Mouse (Mus musculus): Measurements from ENCODE around the gene Prkar1b. TPM values are rescaled to one million over a fixed set of nuclear protein-coding genes. Genes with fewer than 3 reads are reported as not detected.
A peak's percentile ranks its signal among the peaks of the same experiment; 100 is the strongest.

Gene Prkar1b
- polyA plus RNA-seq, 1 experiment from 2014 or later: 9.6 TPM

DNA sequence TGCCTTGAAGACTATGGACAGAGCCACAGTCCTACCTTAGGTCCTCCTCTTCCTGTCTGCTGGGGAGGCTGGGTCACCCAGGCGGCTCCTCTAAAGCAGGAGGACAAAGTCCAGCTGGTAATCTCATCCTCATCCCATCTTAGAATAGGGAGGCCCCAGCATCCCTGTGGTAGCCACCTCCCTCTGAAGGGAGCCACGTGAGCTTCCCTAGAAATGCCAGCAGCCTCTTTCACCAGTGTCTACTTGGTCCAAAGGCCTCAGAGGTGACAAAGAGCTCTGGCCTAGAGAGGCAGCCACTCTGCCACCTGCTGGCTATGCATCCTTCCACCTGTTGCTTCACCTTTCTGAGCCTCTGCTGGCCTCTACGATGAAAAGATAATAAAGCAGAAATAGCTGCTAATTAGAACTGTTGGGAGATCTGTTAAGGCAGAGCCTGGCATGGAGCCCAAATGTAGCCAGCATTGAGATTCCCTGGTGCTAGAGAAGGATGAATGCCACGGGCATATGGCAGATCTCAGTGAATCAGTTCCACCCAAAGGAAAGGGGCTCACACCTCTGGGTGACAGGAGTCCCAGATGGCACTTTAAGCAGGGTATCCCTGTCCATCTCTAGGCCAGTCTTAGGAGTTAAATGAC is 142.5 kb downstream of the Prkar1b start:
- Histone ChIP-seq H3K27me3 (ENCODE audit: control insufficient read depth, insufficient read depth, low read length) (no peaks in the 10 kb centered on the region), H3K4me2 (replicated peaks; ENCODE audit: low read depth) (no peak overlapping the region), H3K27ac (replicated peaks) (no peak overlapping the region), H3K36me3 (ENCODE audit: control insufficient read depth, insufficient read depth, low read length) (no peaks in the 10 kb centered on the region), H3K9me3 (ENCODE audit: control insufficient read depth, low read length) (no peaks in the 10 kb centered on the region), H3K4me1 (replicated peaks; ENCODE audit: control insufficient read depth, insufficient read depth) (no peaks in the 10 kb centered on the region), H3K4me3 (ENCODE audit: low read depth, low read length) (no peak overlapping the region), H3K9ac (ENCODE audit: low read length) (no peak overlapping the region)
- TF ChIP-seq EP300 (optimal IDR thresholded peaks at IDR 0.05) (no peak), CTCF (IDR thresholded peaks at IDR 0.05; ENCODE audit: low read depth) (peak; percentile 71)
- ATAC-seq (ENCODE audit: low FRiP score, low TSS enrichment): peak; percentile 83
- 51% methylated on average over 4 of the region's 4 CpGs for WGBS
- DNase-seq (ENCODE audit: low spot score): peak; percentile 45

DNA sequence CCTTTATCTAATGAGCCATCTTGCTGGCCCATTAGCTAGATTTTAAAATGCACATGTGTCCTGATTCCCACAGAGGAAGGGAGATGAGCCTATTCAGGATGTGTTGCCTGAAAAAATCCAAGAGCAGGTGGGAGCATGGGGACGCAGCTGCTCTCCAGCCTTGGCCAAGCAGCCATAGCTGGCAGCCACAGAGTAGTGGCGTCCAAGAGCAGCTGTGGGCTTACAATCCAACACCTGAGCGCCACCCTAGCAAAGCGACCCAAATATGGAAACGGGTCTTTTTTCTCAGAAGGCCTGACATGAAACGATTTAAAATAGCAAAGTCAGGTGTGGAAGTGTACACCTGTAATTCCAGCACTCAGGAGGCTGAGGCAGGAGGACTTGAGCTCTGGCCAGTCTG is 145.2 kb downstream of the Prkar1b start:
- ATAC-seq (ENCODE audit: low FRiP score, low TSS enrichment) (no peak), DNase-seq (ENCODE audit: low spot score) (no peak)
- no peak overlapping the region for H3K4me2 ChIP-seq (replicated peaks; ENCODE audit: low read depth)
- H3K27me3 ChIP-seq (ENCODE audit: control insufficient read depth, insufficient read depth, low read length): no peaks in the 10 kb centered on the region
- H3K4me3 ChIP-seq (ENCODE audit: low read depth, low read length): no peak overlapping the region
- no peaks in the 10 kb centered on the region for H3K36me3 ChIP-seq (ENCODE audit: control insufficient read depth, insufficient read depth, low read length)
- 80% methylated on average over 6 of the region's 6 CpGs for WGBS
- H3K9me3 ChIP-seq (ENCODE audit: control insufficient read depth, low read length): no peaks in the 10 kb centered on the region
- H3K27ac ChIP-seq (replicated peaks): no peak overlapping the region
- no peak overlapping the region for H3K9ac ChIP-seq (ENCODE audit: low read length)
- H3K4me1 ChIP-seq (replicated peaks; ENCODE audit: control insufficient read depth, insufficient read depth): no peaks in the 10 kb centered on the region
- no peak for TF ChIP-seq CTCF (IDR thresholded peaks at IDR 0.05; ENCODE audit: low read depth)
- no peak for TF ChIP-seq EP300 (optimal IDR thresholded peaks at IDR 0.05)

DNA sequence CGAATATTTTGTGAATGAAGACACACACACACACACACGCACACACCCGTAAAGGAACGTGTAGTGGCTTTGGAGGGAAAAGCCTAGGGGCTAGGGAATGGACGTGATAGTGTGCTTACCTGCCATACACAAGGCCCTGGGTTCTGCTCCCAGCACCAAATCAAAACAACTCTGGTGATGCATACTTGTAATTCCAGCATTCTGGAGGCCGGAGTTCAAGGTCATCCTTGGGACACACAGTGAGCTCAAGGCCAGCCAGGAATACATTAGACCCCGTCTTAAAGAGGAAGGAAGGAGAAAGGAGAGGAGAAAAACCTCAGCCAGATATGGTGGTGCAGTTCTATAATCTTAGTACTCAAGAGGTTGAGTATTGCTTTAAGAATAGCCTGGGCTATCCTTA is 150.1 kb downstream of the Prkar1b start:
- H3K9me3 ChIP-seq (ENCODE audit: control insufficient read depth, low read length): no peaks in the 10 kb centered on the region
- ATAC-seq (ENCODE audit: low FRiP score, low TSS enrichment) (no peak), DNase-seq (ENCODE audit: low spot score) (no peak)
- H3K4me2 ChIP-seq (replicated peaks; ENCODE audit: low read depth): no peak overlapping the region
- H3K27ac ChIP-seq (replicated peaks): no peak overlapping the region
- peaks cover 3% of the 10 kb centered on the region; the same call in 1 of the 2 replicates for H3K27me3 ChIP-seq (ENCODE audit: control insufficient read depth, insufficient read depth, low read length)
- H3K4me1 ChIP-seq (replicated peaks; ENCODE audit: control insufficient read depth, insufficient read depth): peaks cover 14% of the 10 kb centered on the region; the same call in 1 of the 2 replicates
- TF ChIP-seq CTCF (IDR thresholded peaks at IDR 0.05; ENCODE audit: low read depth): no peak
- TF ChIP-seq EP300 (optimal IDR thresholded peaks at IDR 0.05): no peak
- H3K9ac ChIP-seq (ENCODE audit: low read length): no peak overlapping the region
- 69% methylated on average over 7 of the region's 7 CpGs for WGBS
- H3K36me3 ChIP-seq (ENCODE audit: control insufficient read depth, insufficient read depth, low read length): no peaks in the 10 kb centered on the region
- H3K4me3 ChIP-seq (ENCODE audit: low read depth, low read length): no peak overlapping the region

DNA sequence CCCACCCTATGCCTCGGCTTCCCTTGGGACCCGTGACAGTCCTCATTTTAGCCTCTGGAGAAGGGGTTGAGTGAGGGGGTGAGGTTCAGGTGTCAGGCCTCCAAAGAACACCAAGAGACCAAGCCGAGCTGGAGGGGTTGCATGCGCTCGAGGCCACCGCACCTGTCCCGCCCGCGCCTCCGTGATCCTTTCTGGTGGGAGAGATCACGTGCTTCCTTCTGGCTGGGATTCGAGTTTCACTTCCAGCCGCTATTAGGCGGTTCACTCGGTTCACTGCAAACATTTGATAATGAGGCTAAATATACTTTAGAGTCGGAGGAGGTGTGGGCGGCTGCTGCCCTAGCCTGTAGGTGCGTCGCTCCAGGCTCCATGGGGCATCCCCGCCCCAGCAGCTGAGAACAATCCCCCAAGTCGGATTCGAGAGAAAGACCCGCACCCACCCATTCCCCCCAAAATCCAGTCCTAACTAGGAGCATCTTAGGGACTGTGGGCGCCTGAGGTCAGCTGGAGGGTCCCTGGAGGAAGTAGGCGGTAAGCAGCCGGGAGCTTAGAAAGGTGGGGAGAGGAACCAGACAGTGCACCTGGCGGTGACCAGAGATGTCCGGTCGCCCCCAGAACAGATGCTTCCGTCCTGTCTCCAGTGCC is 151.7 kb downstream of the Prkar1b start:
- Histone ChIP-seq H3K9me3 (ENCODE audit: control insufficient read depth, low read length) (no peaks in the 10 kb centered on the region), H3K4me3 (ENCODE audit: low read depth, low read length) (peak overlapping the region; percentile 32), H3K36me3 (ENCODE audit: control insufficient read depth, insufficient read depth, low read length) (no peaks in the 10 kb centered on the region), H3K9ac (ENCODE audit: low read length) (peak overlapping the region; percentile 48), H3K4me1 (replicated peaks; ENCODE audit: control insufficient read depth, insufficient read depth) (peaks cover 14% of the 10 kb centered on the region; the same call in 1 of the 2 replicates), H3K27ac (replicated peaks) (peak overlapping the region; percentile 77), H3K27me3 (ENCODE audit: control insufficient read depth, insufficient read depth, low read length) (peaks cover 3% of the 10 kb centered on the region; the same call in 1 of the 2 replicates), H3K4me2 (replicated peaks; ENCODE audit: low read depth) (peak overlapping the region; percentile 90)
- TF ChIP-seq CTCF (IDR thresholded peaks at IDR 0.05; ENCODE audit: low read depth) (no peak), EP300 (optimal IDR thresholded peaks at IDR 0.05) (no peak)
- ATAC-seq (ENCODE audit: low FRiP score, low TSS enrichment) (peak; percentile 46), DNase-seq (ENCODE audit: low spot score) (peak; percentile 86)
- WGBS: 2% methylated on average over 30 of the region's 30 CpGs

DNA sequence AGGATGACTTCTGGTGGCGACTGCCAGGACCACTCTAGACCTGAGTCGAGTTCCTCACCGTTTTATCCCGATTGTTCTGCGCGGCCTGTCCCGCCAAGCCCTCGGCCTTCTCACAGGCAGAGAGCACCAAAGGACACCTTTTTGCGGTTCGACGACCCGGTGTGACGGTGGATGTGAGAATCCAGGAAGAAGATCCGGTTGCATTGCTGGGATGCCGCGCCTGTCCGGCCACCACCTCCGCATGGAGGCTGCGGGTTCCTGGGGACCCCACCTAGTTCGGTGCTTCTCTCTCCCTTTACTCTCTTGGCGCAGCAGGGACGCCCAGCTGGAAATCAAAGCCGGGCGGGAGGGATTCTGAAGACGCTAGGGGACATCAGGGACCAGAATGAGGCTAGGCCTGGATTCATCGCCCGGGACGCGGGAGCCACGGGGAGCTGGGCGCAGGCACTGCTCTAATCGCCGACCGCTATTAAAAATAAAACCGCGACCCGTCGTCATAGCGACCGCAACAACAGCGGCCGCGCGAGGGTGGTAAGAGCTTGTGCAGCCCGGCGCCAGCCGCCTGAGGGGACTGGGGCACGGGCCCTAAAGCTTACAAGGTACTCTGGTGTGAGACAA is 152.5 kb downstream of the Prkar1b start, which contains the start of gene Pdgfa:
TSS of gene Pdgfa (minus strand) at position 200 of the 618 bp plus-strand sequence.
- ATAC-seq (ENCODE audit: low FRiP score, low TSS enrichment): peak; percentile 15; the same call in 1 of the 2 replicates
- H3K27me3 ChIP-seq (ENCODE audit: control insufficient read depth, insufficient read depth, low read length): peaks cover 6% of the 10 kb centered on the region; the same call in 1 of the 2 replicates

More for the DNA sequence above, 152.5 kb downstream of the Prkar1b start, which contains the start of gene Pdgfa:
- peaks cover 18% of the 10 kb centered on the region; the same call in 1 of the 2 replicates for H3K4me1 ChIP-seq (replicated peaks; ENCODE audit: control insufficient read depth, insufficient read depth)
- H3K4me2 ChIP-seq (replicated peaks; ENCODE audit: low read depth): peak within 1 kb of the TSS; percentile 90
- no peaks in the 10 kb centered on the region for H3K9me3 ChIP-seq (ENCODE audit: control insufficient read depth, low read length)
- peak within 1 kb of the TSS; percentile 73 for H3K4me3 ChIP-seq (ENCODE audit: low read depth, low read length)
- no peaks in the 10 kb centered on the region for H3K36me3 ChIP-seq (ENCODE audit: control insufficient read depth, insufficient read depth, low read length)
- WGBS: 13% methylated on average over 45 of the region's 48 CpGs
- TF ChIP-seq EP300 (optimal IDR thresholded peaks at IDR 0.05) (no peak), CTCF (IDR thresholded peaks at IDR 0.05; ENCODE audit: low read depth) (peak; percentile 11; the same call in 1 of the 2 replicates)
- H3K27ac ChIP-seq (replicated peaks): peak within 1 kb of the TSS; percentile 99
- DNase-seq (ENCODE audit: low spot score): peak; percentile 89
- H3K9ac ChIP-seq (ENCODE audit: low read length): peak within 1 kb of the TSS; percentile 90

All from stomach, postnatal 0 days (tissue).